Mouse (Mus musculus): Measurements from ENCODE around the gene Grin1. TPM values are rescaled to one million over a fixed set of nuclear protein-coding genes. Genes with fewer than 3 reads are reported as not detected.

Gene Grin1
- total and polyA plus RNA-seq, 2 experiments from 2014 or later = 71.5 to 146 TPM

- ATAC-seq (ENCODE audit: low FRiP score) (no peak), DNase-seq (ENCODE audit: low spot score) (no peak)
- WGBS = 82% methylated on average over 4 of the region's 4 CpGs
- H3K4me1 ChIP-seq (ENCODE audit: insufficient read depth, low read length) = peaks cover 13% of the 10 kb centered on the region; the same call in 1 of the 2 replicates
- H3K36me3 ChIP-seq (ENCODE audit: insufficient read depth, low read length) = no peaks in the 10 kb centered on the region
- H3K4me3 ChIP-seq (ENCODE audit: low read depth, low read length) = no peak overlapping the region
- peaks cover 14% of the 10 kb centered on the region for H3K27me3 ChIP-seq (ENCODE audit: insufficient read depth, low read length)
- H3K4me2 ChIP-seq (ENCODE audit: low read depth, low read length, poor library complexity, severe bottlenecking) = no peak overlapping the region
- no peak for TF ChIP-seq CTCF (IDR thresholded peaks at IDR 0.05)
- no peak overlapping the region for H3K9ac ChIP-seq (replicated peaks; ENCODE audit: low read length, poor library complexity, severe bottlenecking)
- no peak overlapping the region for H3K27ac ChIP-seq (ENCODE audit: low read depth, low read length)
- no peaks in the 10 kb centered on the region for H3K9me3 ChIP-seq (ENCODE audit: low read length)
Measured at GRCm38 (mm10) chr2:25359848-25360247, 40.9 kb upstream of the Grin1 start.

GRCm38 (mm10) chr2:25356208-25357079 lies 37.5 kb upstream of the Grin1 start, which contains the start of gene Dpp7:
TSS of gene Dpp7 (minus strand) at chr2:25356359.
- Histone ChIP-seq H3K4me1 (ENCODE audit: insufficient read depth, low read length) (peaks cover 14% of the 10 kb centered on the region; the same call in 1 of the 2 replicates), H3K36me3 (ENCODE audit: insufficient read depth, low read length) (peaks cover 11% of the 10 kb centered on the region), H3K9me3 (ENCODE audit: low read length) (no peaks in the 10 kb centered on the region), H3K27me3 (ENCODE audit: insufficient read depth, low read length) (no peaks in the 10 kb centered on the region), H3K9ac (replicated peaks; ENCODE audit: low read length, poor library complexity, severe bottlenecking) (peak within 1 kb of the TSS; percentile 62), H3K4me3 (ENCODE audit: low read depth, low read length) (peak within 1 kb of the TSS; percentile 46), H3K27ac (ENCODE audit: low read depth, low read length) (no peak within 1 kb of the TSS), H3K4me2 (ENCODE audit: low read depth, low read length, poor library complexity, severe bottlenecking) (peak within 1 kb of the TSS; percentile 92)
- TF ChIP-seq CTCF (IDR thresholded peaks at IDR 0.05) = no peak
- DNase-seq (ENCODE audit: low spot score) (peak; percentile 89), ATAC-seq (ENCODE audit: low FRiP score) (peak; percentile 79)
- 3% methylated on average over 13 of the region's 13 CpGs for WGBS

DNA sequence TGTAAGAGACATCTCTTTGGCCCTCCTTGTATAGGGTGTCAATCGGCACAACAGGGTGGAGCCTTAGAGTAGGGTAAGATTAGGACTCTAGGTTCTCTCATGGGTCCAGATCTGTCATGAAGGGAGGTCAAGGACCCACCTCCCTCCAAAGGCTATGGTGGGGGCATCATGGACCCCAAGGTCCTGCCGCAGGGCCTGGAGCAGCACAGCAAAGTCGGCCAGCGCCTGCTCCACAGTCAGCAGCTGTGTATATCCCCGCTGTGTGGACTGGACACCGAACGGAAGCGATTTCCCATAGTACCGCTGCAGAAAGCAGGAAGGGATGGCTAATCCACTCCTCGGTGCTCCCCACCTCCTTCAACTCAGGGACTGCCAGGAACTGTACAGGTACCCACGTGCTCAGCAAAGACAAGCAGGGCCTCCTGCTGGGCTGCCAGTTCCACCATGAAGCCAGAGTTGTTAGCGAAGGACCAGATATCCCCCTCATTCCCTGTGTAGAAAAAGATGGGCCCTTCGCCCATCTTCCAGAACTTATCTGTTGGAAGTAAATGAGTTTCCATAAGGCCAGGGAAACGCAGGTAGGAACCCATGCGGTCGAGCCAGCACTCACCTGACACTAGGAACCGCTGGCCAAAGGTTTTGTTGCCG lies 36.6 kb upstream of the Grin1 start:
- TF ChIP-seq CTCF (IDR thresholded peaks at IDR 0.05) = no peak
- H3K9ac ChIP-seq (replicated peaks; ENCODE audit: low read length, poor library complexity, severe bottlenecking) = peak overlapping the region; percentile 62
- 40% methylated on average over 18 of the region's 18 CpGs for WGBS

GRCm38 (mm10) chr2:25354211-25354610 lies 35.2 kb upstream of the Grin1 start:
- Histone ChIP-seq H3K4me2 (ENCODE audit: low read depth, low read length, poor library complexity, severe bottlenecking) (no peak overlapping the region), H3K4me3 (ENCODE audit: low read depth, low read length) (no peak overlapping the region), H3K9me3 (ENCODE audit: low read length) (no peaks in the 10 kb centered on the region), H3K36me3 (ENCODE audit: insufficient read depth, low read length) (peaks cover 33% of the 10 kb centered on the region), H3K27me3 (ENCODE audit: insufficient read depth, low read length) (no peaks in the 10 kb centered on the region), H3K9ac (replicated peaks; ENCODE audit: low read length, poor library complexity, severe bottlenecking) (no peak overlapping the region), H3K27ac (ENCODE audit: low read depth, low read length) (no peak overlapping the region), H3K4me1 (ENCODE audit: insufficient read depth, low read length) (peaks cover 14% of the 10 kb centered on the region; the same call in 1 of the 2 replicates)
- 89% methylated on average over 6 of the region's 6 CpGs for WGBS
- no peak for TF ChIP-seq CTCF (IDR thresholded peaks at IDR 0.05)
- DNase-seq (ENCODE audit: low spot score) (no peak), ATAC-seq (ENCODE audit: low FRiP score) (no peak)

More for the DNA sequence above, 36.6 kb upstream of the Grin1 start:
- Histone ChIP-seq H3K36me3 (ENCODE audit: insufficient read depth, low read length) (peaks cover 20% of the 10 kb centered on the region), H3K4me2 (ENCODE audit: low read depth, low read length, poor library complexity, severe bottlenecking) (peak overlapping the region; percentile 92), H3K4me3 (ENCODE audit: low read depth, low read length) (peak overlapping the region; percentile 46), H3K27ac (ENCODE audit: low read depth, low read length) (no peak overlapping the region), H3K27me3 (ENCODE audit: insufficient read depth, low read length) (no peaks in the 10 kb centered on the region), H3K4me1 (ENCODE audit: insufficient read depth, low read length) (peaks cover 14% of the 10 kb centered on the region; the same call in 1 of the 2 replicates), H3K9me3 (ENCODE audit: low read length) (no peaks in the 10 kb centered on the region)
- DNase-seq (ENCODE audit: low spot score) (no peak), ATAC-seq (ENCODE audit: low FRiP score) (no peak)

DNA sequence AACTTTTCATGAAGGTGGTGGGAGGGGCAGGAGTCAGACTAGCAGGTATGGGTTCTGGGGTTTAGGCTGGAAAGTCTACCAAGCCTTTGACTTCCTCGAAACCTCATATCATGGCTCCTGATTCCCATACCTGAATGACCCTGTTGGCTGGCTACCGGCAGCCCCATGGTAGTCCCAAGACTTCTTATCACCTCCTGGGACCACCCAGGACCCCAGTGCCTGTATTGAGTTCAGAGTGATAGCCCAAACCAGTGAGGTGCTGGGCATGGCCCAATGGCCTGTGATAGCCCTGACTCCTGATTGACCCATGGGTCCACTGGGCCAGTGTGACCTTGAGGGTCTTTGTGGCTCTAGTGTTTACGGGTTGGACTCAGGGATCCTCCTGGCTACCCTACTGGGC lies 31.7 kb upstream of the Grin1 start:
- WGBS = 98% methylated on average over 3 of the region's 3 CpGs
- no peak for ATAC-seq (ENCODE audit: low FRiP score)
- H3K36me3 ChIP-seq (ENCODE audit: insufficient read depth, low read length) = peaks cover 63% of the 10 kb centered on the region
- peaks cover 9% of the 10 kb centered on the region; the same call in 1 of the 2 replicates for H3K4me1 ChIP-seq (ENCODE audit: insufficient read depth, low read length)
- no peak overlapping the region for H3K4me2 ChIP-seq (ENCODE audit: low read depth, low read length, poor library complexity, severe bottlenecking)
- H3K9ac ChIP-seq (replicated peaks; ENCODE audit: low read length, poor library complexity, severe bottlenecking) = no peak overlapping the region
- no peak overlapping the region for H3K27ac ChIP-seq (ENCODE audit: low read depth, low read length)
- H3K9me3 ChIP-seq (ENCODE audit: low read length) = no peaks in the 10 kb centered on the region
- H3K4me3 ChIP-seq (ENCODE audit: low read depth, low read length) = no peak overlapping the region
- DNase-seq (ENCODE audit: low spot score) = no peak
- TF ChIP-seq CTCF (IDR thresholded peaks at IDR 0.05) = no peak
- no peaks in the 10 kb centered on the region for H3K27me3 ChIP-seq (ENCODE audit: insufficient read depth, low read length)

DNA sequence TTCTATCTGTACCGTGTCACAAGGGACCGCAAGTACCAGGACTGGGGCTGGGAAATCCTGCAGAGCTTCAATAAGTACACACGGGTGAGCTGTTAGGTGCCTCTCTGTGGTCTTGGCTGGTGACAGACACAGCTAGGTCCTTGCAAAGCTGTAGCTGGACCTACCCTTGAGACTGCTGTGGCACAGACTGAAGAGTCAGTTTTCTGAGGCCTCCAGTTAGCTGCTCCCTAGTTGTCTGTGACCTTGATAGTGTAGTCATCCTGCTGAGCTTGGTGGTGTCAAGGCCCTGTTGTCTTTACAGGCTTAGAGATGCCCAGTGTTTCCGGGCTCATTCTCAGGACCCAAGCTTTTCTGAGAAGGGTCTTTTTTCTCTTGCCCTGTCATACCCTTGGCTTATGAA lies 30.5 kb upstream of the Grin1 start:
- no peak for ATAC-seq (ENCODE audit: low FRiP score)
- WGBS = 94% methylated on average over 4 of the region's 4 CpGs
- TF ChIP-seq CTCF (IDR thresholded peaks at IDR 0.05) = no peak
- Histone ChIP-seq H3K9me3 (ENCODE audit: low read length) (no peaks in the 10 kb centered on the region), H3K9ac (replicated peaks; ENCODE audit: low read length, poor library complexity, severe bottlenecking) (no peak overlapping the region), H3K27me3 (ENCODE audit: insufficient read depth, low read length) (no peaks in the 10 kb centered on the region), H3K4me3 (ENCODE audit: low read depth, low read length) (no peak overlapping the region), H3K4me2 (ENCODE audit: low read depth, low read length, poor library complexity, severe bottlenecking) (no peak overlapping the region), H3K36me3 (ENCODE audit: insufficient read depth, low read length) (peaks cover 73% of the 10 kb centered on the region), H3K27ac (ENCODE audit: low read depth, low read length) (no peak overlapping the region), H3K4me1 (ENCODE audit: insufficient read depth, low read length) (no peaks in the 10 kb centered on the region)
- DNase-seq (ENCODE audit: low spot score) = no peak
